Mouse (Mus musculus) megakaryocyte-erythroid progenitor cell, adult 5-6 weeks (primary cell): Measurements from ENCODE around the gene Myh11. TPM values are rescaled to one million over a fixed set of nuclear protein-coding genes. Genes with fewer than 3 reads are reported as not detected.
"Not testable (repeated sequence)": the region's sequence is repeated elsewhere in the genome, so short reads cannot be mapped to it uniquely, and the experiment has no call there.

Experiments used
- ATAC-seq: replicated peaks from 2 replicates; pipeline ENCODE4 v1.8.0; 2016; ENCODE audit warnings: mild to moderate bottlenecking, inconsistent platforms; ENCODE audit not compliant: severe bottlenecking, poor library complexity, low FRiP score, low TSS enrichment
- total RNA-seq, 2 experiments: library from RNA; stranded (forward) in 1 of 2; stranded (reverse) in 1 of 2; fragments of 200-1000, 215-1000 nt in 1 of 2; fragments of >200 nt in 1 of 2; fragmentation: Nextera tagmentation in 1 of 2; gene quantifications; 2 replicates each; pipeline ENCODE4 v1.2.3; 2014 to 2017

Gene Myh11
- total RNA-seq, 2 experiments from 2014 or later, result 0.09 TPM; not detected in 1

DNA sequence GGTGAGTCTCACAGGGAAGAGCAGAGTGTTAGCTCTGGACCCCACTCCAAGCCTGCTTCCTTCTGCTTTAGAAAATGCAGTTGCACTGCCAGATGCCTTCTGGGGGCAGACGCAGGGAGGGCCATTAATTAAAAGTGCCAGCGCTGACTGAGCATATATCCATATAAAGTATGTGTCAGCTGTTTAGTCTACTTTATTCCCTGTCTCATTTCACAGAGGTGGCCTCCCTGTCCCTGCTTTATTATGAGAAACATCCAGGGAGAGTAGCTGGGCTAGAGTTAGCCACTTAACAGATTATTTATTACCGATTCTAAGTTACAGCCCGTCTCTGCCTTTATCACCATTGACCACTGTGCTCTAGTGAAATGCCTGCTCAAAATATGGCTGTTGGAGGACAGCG is 108.8 kb downstream of the Myh11 start:
- no peak for ATAC-seq

DNA sequence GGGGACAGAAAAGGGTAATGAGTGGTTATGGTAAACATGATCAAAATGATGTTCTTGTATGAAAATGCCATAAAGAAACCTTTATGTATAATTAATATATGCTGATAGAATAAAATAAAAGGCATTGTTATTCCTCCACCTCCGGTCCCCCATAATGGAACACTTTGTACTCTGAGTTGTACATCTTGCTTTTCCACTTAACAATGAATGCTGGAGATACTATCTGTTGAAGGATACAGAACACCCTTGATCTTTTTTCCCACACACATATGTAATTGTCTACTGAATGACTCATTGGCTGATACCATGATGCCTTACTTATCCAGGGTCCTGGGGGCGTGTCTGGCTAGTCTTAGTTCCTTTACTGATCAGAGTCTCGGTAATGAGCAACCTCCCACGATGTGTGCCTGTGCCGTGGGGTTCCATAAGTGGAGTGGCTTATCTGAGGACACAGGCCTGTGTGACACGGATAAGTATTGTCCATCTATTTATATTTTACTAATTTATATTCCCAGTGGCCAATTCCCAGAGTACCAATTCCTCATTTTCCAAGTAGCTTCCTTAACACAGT is 110.9 kb downstream of the Myh11 start:
- no peak for ATAC-seq

DNA sequence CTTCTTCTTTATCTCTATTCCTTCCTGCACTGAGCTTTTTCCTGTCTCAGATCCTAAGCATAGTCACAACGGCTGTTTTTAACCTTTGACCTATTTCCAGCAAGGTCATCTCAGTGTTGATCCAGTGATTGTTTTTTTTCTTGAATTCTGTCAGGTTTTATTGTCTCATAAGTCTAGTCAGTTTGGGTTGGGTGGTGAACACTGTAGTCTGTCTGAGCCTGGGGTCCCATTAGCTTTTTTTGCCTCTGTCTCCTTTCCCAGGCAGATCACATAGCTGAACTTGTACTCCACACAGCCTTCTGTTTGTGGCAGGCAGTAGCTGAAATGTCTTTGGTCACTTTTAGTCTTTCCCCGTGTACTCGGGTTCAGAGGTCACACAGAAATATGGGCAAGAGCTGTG is 113.1 kb downstream of the Myh11 start:
- no peak for ATAC-seq

DNA sequence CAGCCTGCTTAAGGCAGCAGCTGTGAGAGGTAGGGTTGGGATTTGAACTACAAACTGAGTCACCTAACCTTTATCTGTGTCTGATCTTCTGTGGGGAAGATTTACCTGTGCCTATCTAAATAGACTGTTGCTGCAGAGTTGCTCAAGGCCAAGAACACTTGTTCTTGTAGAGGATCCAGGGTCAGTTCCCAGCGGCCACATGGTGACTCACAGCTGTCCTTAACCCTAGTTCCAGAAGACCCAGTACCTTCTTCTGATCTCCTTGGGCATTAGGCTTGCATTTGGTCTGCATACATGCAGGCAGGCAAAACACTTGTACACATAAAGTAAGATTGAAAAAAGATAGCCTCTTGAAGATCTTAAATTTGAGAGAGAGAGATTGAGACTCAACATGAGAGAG is 121.5 kb downstream of the Myh11 start:
- ATAC-seq, result no peak

DNA sequence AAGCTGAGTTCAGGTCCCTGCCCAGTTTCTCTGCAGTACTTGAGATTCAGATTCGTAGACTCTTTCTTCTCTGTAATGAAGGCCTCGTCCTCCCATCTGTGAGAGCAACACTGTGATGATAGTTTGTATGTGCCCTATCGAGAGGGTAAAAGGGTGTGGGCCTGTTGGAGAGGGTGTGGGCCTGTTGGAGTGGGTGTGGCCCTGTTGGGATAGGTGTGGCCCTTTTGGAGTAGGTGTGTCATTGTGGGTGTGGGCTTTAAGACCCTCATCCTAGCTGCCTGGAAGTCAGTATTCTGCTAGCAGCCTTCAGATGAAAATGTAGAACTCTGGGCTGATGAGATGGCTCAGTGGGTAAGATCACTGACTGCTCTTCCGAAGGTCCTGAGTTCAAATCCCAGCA is 124.7 kb downstream of the Myh11 start:
- ATAC-seq, result 0 out of 2 replicates have a peak, but pooled peaks have one; percentile 38

DNA sequence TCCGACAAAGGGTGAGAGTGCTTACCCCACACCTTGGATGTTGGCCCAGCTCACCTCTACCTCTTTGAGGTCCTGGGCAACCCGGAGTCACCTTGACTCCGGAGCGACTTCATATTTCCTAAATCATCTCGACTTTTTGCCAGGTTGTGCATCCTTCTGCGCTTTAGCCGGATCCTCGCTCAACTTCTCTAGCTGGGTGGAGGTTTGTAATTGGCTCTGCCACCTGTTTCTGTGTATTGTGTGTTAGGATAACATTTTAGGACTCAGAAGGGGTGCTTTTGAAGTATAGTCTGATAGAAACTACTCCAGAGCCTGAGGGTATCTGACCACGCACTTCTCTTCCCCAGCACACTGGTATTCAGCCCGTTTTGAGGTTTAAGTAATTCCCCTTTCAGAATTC is 127.4 kb downstream of the Myh11 start:
- no peak for ATAC-seq

DNA sequence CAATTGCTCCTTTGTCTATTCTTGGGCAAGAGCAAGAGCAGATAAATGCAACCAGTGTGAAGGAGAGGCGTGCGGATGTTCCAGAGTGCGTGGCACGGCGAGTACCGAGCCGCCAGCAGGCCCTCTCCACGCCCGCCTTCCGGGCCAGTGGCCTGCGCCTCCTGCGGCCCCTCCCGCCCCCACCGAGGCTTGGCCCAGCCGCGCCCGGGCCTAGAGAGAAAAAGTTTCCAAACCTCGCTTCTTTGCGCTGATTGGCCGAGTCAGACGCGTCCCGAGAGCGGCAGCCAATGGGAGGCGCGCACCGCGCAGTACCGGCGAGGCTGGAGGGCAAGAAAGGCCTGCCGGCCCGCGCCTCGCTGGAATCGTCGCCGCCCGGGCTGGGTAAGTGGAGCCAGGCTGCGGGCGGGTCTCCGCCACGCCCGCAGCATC is 128.2 kb downstream of the Myh11 start, which contains the start of the genes Nde1 and Marf1:
TSS of gene Nde1 (plus strand) at position 288 of the 429 bp plus-strand sequence.
TSS of gene Marf1 (minus strand) at position 364 of the 429 bp plus-strand sequence.
- peak; percentile 85 for ATAC-seq

DNA sequence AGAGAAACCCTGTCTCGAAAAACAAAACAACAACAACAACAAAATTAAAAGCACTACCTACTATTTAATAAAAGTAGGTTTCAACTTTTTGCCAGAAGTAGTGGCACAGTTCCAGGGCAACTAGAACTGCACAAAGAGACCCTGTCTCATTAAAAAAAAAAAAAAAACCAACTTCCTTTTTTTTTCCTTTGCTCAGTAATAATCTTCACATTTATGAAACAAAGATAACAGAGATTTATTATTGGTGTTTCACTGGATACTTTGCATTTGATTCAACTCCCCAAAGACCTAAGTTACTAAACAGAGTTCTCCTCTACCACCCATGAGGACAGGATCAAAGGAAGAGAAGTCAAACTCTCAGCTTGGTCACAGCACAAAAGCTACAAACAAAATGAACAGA is 130.2 kb downstream of the Myh11 start:
- no peak for ATAC-seq

DNA sequence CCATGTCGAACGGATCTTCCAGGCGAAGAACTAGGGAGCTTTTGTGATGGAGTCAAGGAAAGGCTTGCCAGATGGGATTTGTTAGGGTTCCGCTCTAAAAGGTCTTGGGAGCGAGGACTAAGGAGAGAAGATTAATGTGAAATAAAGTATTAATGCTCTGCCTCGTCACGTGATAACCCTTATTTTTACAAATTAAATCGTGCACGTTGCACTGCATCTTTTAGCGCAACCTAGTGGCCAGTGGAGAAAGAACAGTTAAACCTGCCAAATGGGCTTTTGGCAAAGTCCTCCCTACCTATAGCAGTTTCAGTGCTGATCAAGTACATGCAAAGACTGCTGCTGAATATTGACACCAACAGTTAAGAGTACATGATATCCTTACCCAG is 131.4 kb downstream of the Myh11 start:
- ATAC-seq, result peak; percentile 34

DNA sequence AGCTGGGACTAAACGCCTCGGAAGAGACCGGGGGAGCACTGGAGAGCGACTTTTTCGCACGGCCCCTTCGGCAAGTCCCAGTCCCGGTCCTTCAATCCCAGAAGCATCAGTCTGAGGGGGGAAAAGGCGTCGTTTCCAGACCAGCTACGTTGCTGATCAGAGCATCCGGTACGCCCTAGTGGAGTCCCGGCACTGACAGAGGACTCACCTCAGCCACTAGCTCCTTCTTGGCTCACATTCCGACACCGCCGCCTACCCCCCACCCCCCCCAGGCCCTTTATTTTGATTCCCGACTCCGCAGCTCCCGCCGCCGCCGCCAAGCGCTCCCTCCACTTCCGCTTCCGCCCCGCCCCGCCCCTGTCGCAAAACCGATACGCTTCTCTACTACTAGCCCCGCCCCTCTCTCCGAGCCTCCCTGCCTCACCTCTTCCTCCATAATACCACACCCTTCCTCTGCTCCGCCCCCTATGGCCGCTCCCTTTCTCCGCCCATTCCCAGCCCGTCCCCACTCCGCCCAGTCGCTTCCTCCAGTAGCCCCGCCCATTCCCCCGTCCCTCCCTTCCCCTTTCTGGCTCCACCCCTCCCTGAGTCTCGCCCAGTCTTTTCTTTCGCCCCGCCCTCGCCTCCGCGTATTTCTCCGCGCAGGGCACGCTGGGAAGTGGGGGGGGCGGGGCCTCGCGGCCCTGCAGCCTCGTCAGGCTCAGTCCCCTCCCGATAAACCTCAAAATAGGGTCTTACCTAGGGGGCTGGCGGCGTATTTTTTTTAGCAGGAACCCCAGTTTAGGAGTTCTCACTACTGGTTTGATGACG is 132.0 kb downstream of the Myh11 start:
- ATAC-seq, result peak; percentile 87

DNA sequence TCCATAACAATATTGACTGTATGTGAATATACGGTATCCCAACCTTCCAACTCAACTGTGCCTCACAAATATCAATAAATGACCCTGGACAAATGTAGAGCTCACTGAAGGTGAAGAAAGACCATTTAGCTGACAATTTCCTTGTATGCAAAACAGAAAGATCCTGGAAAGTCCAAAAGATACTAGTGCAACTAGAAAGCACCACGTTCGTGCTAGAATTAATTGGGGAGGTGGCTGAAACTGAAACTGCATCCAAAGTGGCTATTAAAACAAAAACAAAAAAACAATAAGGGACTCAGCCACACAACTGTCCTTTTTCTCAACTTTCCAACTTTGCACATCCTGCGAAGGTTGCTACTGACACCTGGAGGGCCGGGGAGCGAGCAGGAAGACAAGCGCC is 132.6 kb downstream of the Myh11 start:
- ATAC-seq, result no peak

DNA sequence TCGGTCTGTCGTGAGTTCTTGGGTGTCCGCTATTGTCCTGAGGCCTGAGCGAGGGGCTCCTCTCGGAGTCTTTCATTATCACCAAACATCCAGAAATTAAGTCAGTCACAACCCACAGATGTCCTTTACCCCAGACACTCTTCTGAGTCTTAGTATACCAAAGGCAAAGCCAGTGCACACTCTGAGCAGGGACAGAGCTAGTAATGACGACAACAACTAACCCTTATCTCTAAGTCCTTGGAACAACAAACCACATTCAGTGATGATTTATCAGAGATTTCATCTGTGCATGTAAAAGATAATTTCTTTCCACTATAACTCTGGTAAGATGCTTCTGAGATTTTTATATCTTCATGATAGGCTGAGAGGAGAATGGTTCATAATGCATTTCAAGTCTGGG is 134.9 kb downstream of the Myh11 start:
- ATAC-seq, result no peak

DNA sequence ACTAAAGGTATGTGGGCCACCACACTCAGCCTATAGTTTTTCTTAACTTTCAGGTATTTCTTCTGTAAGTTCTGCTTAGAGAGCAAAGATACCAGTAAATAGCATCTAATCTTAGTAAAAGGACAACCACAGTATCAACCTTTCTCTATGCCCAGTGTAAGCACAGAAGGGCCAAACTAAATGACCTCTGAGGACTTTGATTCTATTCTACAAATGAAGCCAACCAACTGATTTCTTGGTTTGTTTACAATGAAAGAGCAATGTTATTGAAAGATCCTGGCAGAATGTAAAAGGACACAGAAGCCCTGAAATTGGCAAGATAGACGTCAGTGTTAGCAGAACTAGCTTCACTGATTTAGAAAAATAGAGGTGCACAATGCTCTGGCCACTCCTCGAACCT is 135.5 kb downstream of the Myh11 start:
- not testable (repeated sequence) for ATAC-seq

DNA sequence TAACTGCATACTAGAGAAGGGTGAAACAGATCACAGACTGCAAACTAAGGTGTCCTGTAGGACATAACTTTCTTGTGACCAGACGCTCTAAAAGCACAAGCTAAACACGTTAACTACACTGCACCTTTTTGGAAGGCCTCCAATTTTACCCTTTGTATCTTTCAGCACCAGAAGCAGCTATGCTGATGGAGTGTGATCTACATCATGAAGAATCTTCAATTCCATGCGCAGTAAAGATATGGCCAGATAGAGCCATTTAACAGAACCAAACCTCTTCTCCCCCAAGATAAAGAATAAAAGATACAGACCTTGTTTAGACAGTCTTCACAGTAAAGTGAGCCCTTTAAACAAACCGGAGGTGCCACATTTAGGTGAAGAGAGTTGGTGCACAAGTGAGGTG is 139.5 kb downstream of the Myh11 start:
- ATAC-seq, result peak; percentile 81

DNA sequence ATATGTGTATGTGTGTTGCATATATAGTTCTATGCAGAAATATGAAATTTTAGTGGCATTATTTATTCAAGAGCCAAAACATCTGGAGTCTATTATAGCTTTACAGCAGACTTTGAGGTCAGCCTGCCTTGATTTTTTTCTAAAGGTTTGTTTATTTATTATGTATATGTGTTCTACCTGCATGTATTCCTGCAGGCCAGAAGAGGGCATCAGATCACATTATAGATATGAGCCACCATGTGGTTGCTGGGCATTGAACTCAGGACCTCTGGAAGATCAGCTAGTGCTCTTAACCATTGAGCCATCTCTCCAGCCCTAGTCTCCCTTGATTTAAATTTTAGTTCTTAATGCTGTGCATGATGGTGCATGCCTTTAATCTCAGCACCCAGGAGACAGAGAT is 143.5 kb downstream of the Myh11 start:
- ATAC-seq, result no peak

Other genes starting within 250 kb of the Myh11 start
- gene Nde1, start 128.1 kb downstream of the Myh11 start, total RNA-seq (2014; fragmentation: Nextera tagmentation), result 53.6 and 56.1 TPM in 2 replicates
- gene Nde1, start 128.1 kb downstream of the Myh11 start, total RNA-seq (2017), result 51.4 and 55.8 TPM in 2 replicates
- gene Marf1, start 128.0 kb downstream of the Myh11 start, total RNA-seq (2014; fragmentation: Nextera tagmentation), result 40.4 and 55.1 TPM in 2 replicates
- 15.4 and 19.9 TPM in 2 replicates for gene Marf1, start 128.0 kb downstream of the Myh11 start, total RNA-seq (2017)
- 60.9 and 92.5 TPM in 2 replicates for gene Fopnl, start 26.0 kb upstream of the Myh11 start, total RNA-seq (2014; fragmentation: Nextera tagmentation)
- gene Fopnl, start 26.0 kb upstream of the Myh11 start, total RNA-seq (2017), result 39.4 and 40.3 TPM in 2 replicates
- 32.6 and 42.0 TPM in 2 replicates for gene Abcc1, start 70.2 kb upstream of the Myh11 start, total RNA-seq (2014; fragmentation: Nextera tagmentation)
- gene Abcc1, start 70.2 kb upstream of the Myh11 start, total RNA-seq (2017), result 19.1 and 25.8 TPM in 2 replicates